Mouse (Mus musculus) heart, adult 2 months (tissue): Measurements from ENCODE around the gene Tescl. TPM values are rescaled to one million over a fixed set of nuclear protein-coding genes. Genes with fewer than 3 reads are reported as not detected.

Experiments used
- DNase-seq, 2 experiments: peaks; one replicate each; pipeline ENCODE4 v3.0.0; 2021
- H3K27ac ChIP-seq: fragments of 200-600 bp; 2 replicates; pipeline ENCODE4 v1.8.1; 2022
- H3K27me3 ChIP-seq: fragments of 200-500 bp; 2 replicates; pipeline ENCODE4 v1.6.1; 2012; ENCODE audit warnings: mild to moderate bottlenecking, low read length, inconsistent platforms, mixed read lengths; ENCODE audit not compliant: control insufficient read depth, insufficient read depth
- H3K36me3 ChIP-seq: fragments of 200-500 bp; 2 replicates; pipeline ENCODE4 v1.6.1; 2012; ENCODE audit warnings: low read length, inconsistent platforms; ENCODE audit not compliant: control insufficient read depth, insufficient read depth
- H3K4me1 ChIP-seq: fragments of 200-500 bp; 2 replicates; pipeline ENCODE4 v1.6.1; 2011; ENCODE audit warnings: low read length; ENCODE audit not compliant: control insufficient read depth, insufficient read depth
- H3K4me3 ChIP-seq: fragments of 200-600 bp; 2 replicates; pipeline ENCODE4 v1.8.1; 2022
- H3K79me2 ChIP-seq: fragments of 200-500 bp; replicated peaks from 2 replicates; pipeline ENCODE4 v1.6.1; 2012; ENCODE audit warnings: mild to moderate bottlenecking, inconsistent platforms, low read length, moderate library complexity, mixed read lengths; ENCODE audit not compliant: control insufficient read depth, insufficient read depth
- H3K9ac ChIP-seq: fragments of 200-500 bp; 2 replicates; pipeline ENCODE4 v1.6.1; 2012; ENCODE audit warnings: low read depth, mild to moderate bottlenecking, control low read depth, inconsistent platforms, low read length, mixed read lengths
- CTCF ChIP-seq: fragments of 200-600 bp; IDR thresholded peaks from 2 replicates; pipeline ENCODE4 v1.8.1; 2022; ENCODE audit warnings: antibody characterized with exemption, mild to moderate bottlenecking, moderate library complexity
- EP300 ChIP-seq: fragments of 200-500 bp; IDR thresholded peaks from 2 replicates; pipeline ENCODE4 v1.6.1; 2011; ENCODE audit warnings: low read depth, low read length, control low read depth; ENCODE audit not compliant: insufficient read depth
- POLR2A ChIP-seq: fragments of 200-500 bp; IDR thresholded peaks from 2 replicates; pipeline ENCODE4 v1.6.1; 2011; ENCODE audit warnings: mild to moderate bottlenecking, low read depth, low read length, control low read depth; ENCODE audit not compliant: insufficient read depth
- WGBS: fragments of 180-500 bp; shearing (Covaris S2); methylation state at CpG from one replicate; pipeline ENCODE4 v1.1.7; 2018; 5-methylcytosine and 5-hydroxymethylcytosine counted together
- intact Hi-C: fragments of 180-260 bp; cut with DNase I; formaldehyde crosslinking; loops from one replicate; pipeline ENCODE4 v1.15.1; 2025
- microRNA-seq, 2 experiments: library from miRNA; unstranded; fragments of <30 nt; microRNA quantifications; one replicate each; pipeline ENCODE4 v1.2.0; 2021
- polyA plus RNA-seq: library from polyadenylated mRNA; depleted of rRNA; stranded (reverse); fragments of >200 nt; gene quantifications from 2 replicates; pipeline ENCODE4 v1.2.3, GENCODE M21; 2012; rRNA removed
- total RNA-seq, 2 experiments: library from RNA; stranded (reverse); gene quantifications; 2 replicates each; pipeline ENCODE4 v1.2.3; 2021

The Tescl gene
- total and polyA plus RNA-seq, 3 experiments = 0.66 TPM; not detected in 2

DNA sequence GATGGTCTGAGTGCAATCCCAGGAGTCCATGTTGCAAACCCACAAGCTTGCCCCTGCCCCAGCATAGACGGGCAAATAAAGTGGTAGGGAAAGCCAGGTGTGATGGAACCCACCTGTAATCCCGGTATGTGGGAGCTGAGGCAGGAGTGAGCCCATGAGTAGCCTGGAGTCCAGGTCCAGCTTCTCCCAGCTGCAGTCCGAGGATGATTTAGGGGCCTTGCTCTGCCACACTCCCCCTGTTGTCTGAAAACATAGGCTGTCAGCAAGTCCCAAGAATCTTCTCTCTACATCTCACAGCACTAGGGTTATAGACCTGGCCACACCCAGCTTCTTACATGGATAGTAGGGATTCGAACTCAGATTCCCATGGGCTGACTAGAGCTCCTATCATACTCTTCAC lies 46.8 kb downstream of the Tescl start:
- Histone ChIP-seq H3K27me3 (no peaks in the 10 kb centered on the region), H3K79me2 (no peaks in the 10 kb centered on the region), H3K4me3 (no peak overlapping the region), H3K36me3 (no peaks in the 10 kb centered on the region), H3K27ac (no peak overlapping the region), H3K4me1 (no peaks in the 10 kb centered on the region), H3K9ac (no peak overlapping the region)
- DNase-seq = no peak
- TF ChIP-seq CTCF = no peak
- no peak for TF ChIP-seq EP300
- no peak for TF ChIP-seq POLR2A
- WGBS = 72% methylated on average over 4 of the region's 4 CpGs
- intact Hi-C loops = no loop called here

DNA sequence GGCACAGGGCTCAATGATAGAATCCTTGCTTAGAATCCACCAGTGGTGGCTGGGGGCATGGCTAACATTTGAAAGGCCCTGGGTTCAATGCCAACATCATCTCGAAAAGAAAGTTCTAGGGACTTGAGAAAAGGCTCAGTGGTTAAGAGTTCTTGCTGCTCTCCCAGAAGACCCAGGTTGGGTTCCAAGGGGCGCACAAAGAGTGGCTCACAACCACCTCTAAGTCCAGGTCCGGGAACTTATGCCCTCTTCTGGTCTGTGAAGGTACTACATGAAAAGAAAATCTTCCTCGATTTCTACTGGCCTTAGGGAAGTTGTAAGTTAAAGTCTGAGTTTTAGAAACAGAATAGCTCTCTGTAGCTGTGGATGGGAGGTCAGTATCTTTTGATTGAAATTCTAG lies 47.6 kb downstream of the Tescl start:
- H3K27me3 ChIP-seq = no peaks in the 10 kb centered on the region
- H3K4me3 ChIP-seq = no peak overlapping the region
- WGBS = 43% methylated on average over 4 of the region's 4 CpGs
- H3K27ac ChIP-seq = no peak overlapping the region
- intact Hi-C loops = no loop called here
- no peak for DNase-seq
- TF ChIP-seq EP300 (no peak), CTCF (peak; percentile 36)
- H3K79me2 ChIP-seq = no peaks in the 10 kb centered on the region
- H3K9ac ChIP-seq = no peak overlapping the region
- H3K36me3 ChIP-seq = no peaks in the 10 kb centered on the region
- no peaks in the 10 kb centered on the region for H3K4me1 ChIP-seq

Small RNAs within 50 kb of the gene (microRNA-seq; reads per million reads assigned to microRNA genes)
- gene Gm27592 = 0 reads per million in 2 experiments

Other genes starting within 250 kb of the Tescl start
- gene Zfp112, start 221.6 kb downstream of the Tescl start, total RNA-seq = 1 to 10 TPM; 3.1 to 3.2 TPM
- 1.8 and 3.5 TPM in 2 replicates for gene Zfp112, start 221.6 kb downstream of the Tescl start, polyA plus RNA-seq
- 1 to 10 TPM; 4.2 to 5.4 TPM for gene Zfp235, start 199.8 kb downstream of the Tescl start, total RNA-seq
- gene Zfp235, start 199.8 kb downstream of the Tescl start, polyA plus RNA-seq = 3.1 and 5.5 TPM in 2 replicates
- gene Zfp114, start 158.9 kb downstream of the Tescl start, total RNA-seq = under 1 TPM; 0.16 TPM
- 0.06 and 0.10 TPM in 2 replicates for gene Zfp114, start 158.9 kb downstream of the Tescl start, polyA plus RNA-seq
- gene Zfp111, start 122.5 kb downstream of the Tescl start, total RNA-seq = 1 to 10 TPM; 3.2 to 3.6 TPM
- 1.1 and 1.6 TPM in 2 replicates for gene Zfp111, start 122.5 kb downstream of the Tescl start, polyA plus RNA-seq
- 1 to 10 TPM; 1.8 to 2.1 TPM for gene Zfp109, start 96.4 kb downstream of the Tescl start, total RNA-seq
- 0.80 and 1.5 TPM in 2 replicates for gene Zfp109, start 96.4 kb downstream of the Tescl start, polyA plus RNA-seq
- 1 to 10 TPM; 1.4 to 1.8 TPM for gene Zfp108, start 79.1 kb downstream of the Tescl start, total RNA-seq
- 0.70 and 1.4 TPM in 2 replicates for gene Zfp108, start 79.1 kb downstream of the Tescl start, polyA plus RNA-seq
- gene Zfp93, start 63.5 kb downstream of the Tescl start, total RNA-seq = 1 to 10 TPM; 3.3 to 4.1 TPM
- 1.7 and 2.9 TPM in 2 replicates for gene Zfp93, start 63.5 kb downstream of the Tescl start, polyA plus RNA-seq
- gene Zfp61, start 32.7 kb downstream of the Tescl start, total RNA-seq = 1 to 10 TPM; 2.7 to 3.3 TPM
- 2.7 and 5.3 TPM in 2 replicates for gene Zfp61, start 32.7 kb downstream of the Tescl start, polyA plus RNA-seq
- 1 to 10 TPM; 1.9 to 2.7 TPM for gene Zfp94, start 17.3 kb downstream of the Tescl start, total RNA-seq
- gene Zfp94, start 17.3 kb downstream of the Tescl start, polyA plus RNA-seq = 3.4 and 3.8 TPM in 2 replicates
- gene Lypd5, start 15.3 kb upstream of the Tescl start, total RNA-seq = not detected
- gene Lypd5, start 15.3 kb upstream of the Tescl start, polyA plus RNA-seq = not detected in 2 replicates
- gene Kcnn4, start 36.3 kb upstream of the Tescl start, total RNA-seq = 1 to 10 TPM in 1 of 2 experiments, under 1 TPM in 1; 0.91 to 1.1 TPM
- 1.2 and 1.9 TPM in 2 replicates for gene Kcnn4, start 36.3 kb upstream of the Tescl start, polyA plus RNA-seq
- 1 to 10 TPM; 5.9 to 6.6 TPM for gene Smg9, start 65.7 kb upstream of the Tescl start, total RNA-seq
- 19.2 and 21.4 TPM in 2 replicates for gene Smg9, start 65.7 kb upstream of the Tescl start, polyA plus RNA-seq
- gene Irgc1, start 118.4 kb upstream of the Tescl start, total RNA-seq = not detected
- gene Irgc1, start 118.4 kb upstream of the Tescl start, polyA plus RNA-seq = 0.67 and 0.88 TPM in 2 replicates
- gene Plaur, start 128.5 kb upstream of the Tescl start, total RNA-seq = 1 to 10 TPM; 3.3 to 3.6 TPM
- 4.2 and 5.0 TPM in 2 replicates for gene Plaur, start 128.5 kb upstream of the Tescl start, polyA plus RNA-seq
- gene Cadm4, start 148.1 kb upstream of the Tescl start, total RNA-seq = 10 to 100 TPM; 14.0 to 14.7 TPM
- 17.0 and 20.4 TPM in 2 replicates for gene Cadm4, start 148.1 kb upstream of the Tescl start, polyA plus RNA-seq
- gene Zfp428, start 173.1 kb upstream of the Tescl start, total RNA-seq = 10 to 100 TPM; 14.5 to 14.9 TPM
- 12.3 and 28.7 TPM in 2 replicates for gene Zfp428, start 173.1 kb upstream of the Tescl start, polyA plus RNA-seq
- gene AC161166.1, start 178.5 kb upstream of the Tescl start, total RNA-seq = not detected
- gene AC161166.1, start 178.5 kb upstream of the Tescl start, polyA plus RNA-seq = 0.04 TPM in 1 of 2 replicates, not detected in the other
- gene Irgq, start 196.8 kb upstream of the Tescl start, total RNA-seq = 10 to 100 TPM; 16.1 to 17.4 TPM
- gene Irgq, start 196.8 kb upstream of the Tescl start, polyA plus RNA-seq = 12.9 and 20.7 TPM in 2 replicates
- not detected for gene Pinlyp, start 212.2 kb upstream of the Tescl start, total RNA-seq
- gene Pinlyp, start 212.2 kb upstream of the Tescl start, polyA plus RNA-seq = not detected in 2 replicates
- gene Xrcc1, start 212.4 kb upstream of the Tescl start, total RNA-seq = 10 to 100 TPM; 25.0 to 25.6 TPM
- 21.8 and 25.5 TPM in 2 replicates for gene Xrcc1, start 212.4 kb upstream of the Tescl start, polyA plus RNA-seq